Mouse (Mus musculus): ENCODE measurements at regions not wholly inside any gene's neighbourhood (a gene's known extent, or its start where the extent isn't known, plus 50 kb on each side); places are given as distances from the start of the nearest gene placed in this dataset.

- Histone ChIP-seq H3K4me3 (ENCODE audit: insufficient read depth in 1 of 2, low read depth in 1 of 2, low read length in 2 of 2, poor library complexity in 1 of 2, severe bottlenecking in 1 of 2) (no peak overlapping the region), H3K27ac (ENCODE audit: insufficient read depth, low read depth, low read length, poor library complexity, severe bottlenecking) (no peak overlapping the region), H3K9me3 (ENCODE audit: control insufficient read depth, insufficient read depth, low read depth, low read length) (no peaks in the 10 kb centered on the region), H3K4me1 (ENCODE audit: control insufficient read depth in 2 of 2, insufficient read depth in 2 of 2, low read length in 2 of 2, poor library complexity in 1 of 2) (no peaks in the 10 kb centered on the region), H3K9ac (ENCODE audit: insufficient read depth, low read depth, low read length, poor library complexity, severe bottlenecking) (no peak overlapping the region), H3K36me3 (ENCODE audit: control insufficient read depth, insufficient read depth, low read length, poor library complexity, severe bottlenecking) (no peaks in the 10 kb centered on the region)
- DNase-seq (ENCODE audit: low read depth, low spot score): no peak
- in situ Hi-C loops (cut with MboI; ENCODE audit: low sequenced_read_pairs in 2 of 2, unreplicated experiment in 2 of 2): no loop called here
- TF ChIP-seq MAFK (IDR thresholded peaks at IDR 0.05; ENCODE audit: insufficient read depth, low read depth, low read length) (no peak), HCFC1 (IDR thresholded peaks at IDR 0.05; ENCODE audit: borderline replicate concordance, insufficient read depth, low read length) (no peak), ZC3H11A (IDR thresholded peaks at IDR 0.05; ENCODE audit: borderline replicate concordance, low read depth, low read length) (no peak), CHD2 (IDR thresholded peaks at IDR 0.05; ENCODE audit: low read depth, low read length) (no peak), ZNF384 (IDR thresholded peaks at IDR 0.05; ENCODE audit: low read depth, low read length) (no peak)
Observed at GRCm38 (mm10) chr15:13359026-13359425, 185.6 kb upstream of the Cdh6 start.

DNA sequence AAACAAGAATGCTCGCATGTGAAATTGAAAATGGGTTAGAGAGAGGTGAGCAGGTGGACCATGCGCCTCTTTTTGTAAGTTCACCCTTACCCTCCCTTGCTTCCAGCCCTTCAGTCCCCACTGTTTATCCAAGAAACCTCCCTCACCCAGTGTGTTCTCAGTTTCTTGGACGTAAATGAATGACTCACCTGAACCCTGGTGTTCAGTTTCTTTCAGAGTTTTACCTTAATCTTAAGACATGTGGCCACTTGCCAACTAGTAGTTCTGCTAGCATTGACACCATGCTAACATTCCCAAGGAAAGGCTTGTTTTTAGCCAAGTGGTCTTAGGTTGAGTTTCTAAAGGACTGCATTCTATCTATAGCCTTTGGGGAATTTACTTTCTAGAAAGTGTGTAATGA is 176.8 kb upstream of the Cdh6 start:
- Histone ChIP-seq H3K9ac (ENCODE audit: insufficient read depth, low read depth, low read length, poor library complexity, severe bottlenecking) (no peak overlapping the region), H3K27ac (ENCODE audit: insufficient read depth, low read depth, low read length, poor library complexity, severe bottlenecking) (no peak overlapping the region), H3K4me1 (ENCODE audit: control insufficient read depth in 2 of 2, insufficient read depth in 2 of 2, low read length in 2 of 2, poor library complexity in 1 of 2) (no peaks in the 10 kb centered on the region), H3K9me3 (ENCODE audit: control insufficient read depth, insufficient read depth, low read depth, low read length) (no peaks in the 10 kb centered on the region), H3K4me3 (ENCODE audit: insufficient read depth in 1 of 2, low read depth in 1 of 2, low read length in 2 of 2, poor library complexity in 1 of 2, severe bottlenecking in 1 of 2) (no peak overlapping the region), H3K36me3 (ENCODE audit: control insufficient read depth, insufficient read depth, low read length, poor library complexity, severe bottlenecking) (no peaks in the 10 kb centered on the region)
- DNase-seq (ENCODE audit: low read depth, low spot score): no peak
- TF ChIP-seq ZNF384 (IDR thresholded peaks at IDR 0.05; ENCODE audit: low read depth, low read length) (no peak), CHD2 (IDR thresholded peaks at IDR 0.05; ENCODE audit: low read depth, low read length) (no peak), ZC3H11A (IDR thresholded peaks at IDR 0.05; ENCODE audit: borderline replicate concordance, low read depth, low read length) (no peak), MAFK (IDR thresholded peaks at IDR 0.05; ENCODE audit: insufficient read depth, low read depth, low read length) (no peak), HCFC1 (IDR thresholded peaks at IDR 0.05; ENCODE audit: borderline replicate concordance, insufficient read depth, low read length) (no peak)
- in situ Hi-C loops (cut with MboI; ENCODE audit: low sequenced_read_pairs in 2 of 2, unreplicated experiment in 2 of 2): no loop called here

DNA sequence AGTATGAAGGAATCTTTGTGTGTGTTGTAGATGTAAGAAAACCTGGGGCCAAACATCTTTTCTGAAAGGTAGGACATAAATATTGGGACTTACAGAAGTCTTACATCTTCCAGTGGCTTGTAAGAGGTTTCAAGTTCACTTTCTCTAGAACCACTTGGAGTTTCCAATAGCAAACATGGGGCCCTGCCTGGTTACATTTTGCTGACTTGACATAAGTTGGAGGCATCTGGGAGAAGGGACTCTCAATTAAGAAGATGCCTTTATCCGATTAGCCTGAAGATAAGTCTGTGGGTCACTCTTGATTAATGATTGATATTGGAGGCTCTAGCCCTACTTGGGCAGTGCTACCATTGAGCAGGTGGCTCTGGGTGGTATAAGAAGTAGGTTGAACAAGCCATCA is 162.9 kb upstream of the Cdh6 start:
- Histone ChIP-seq H3K4me3 (ENCODE audit: insufficient read depth in 1 of 2, low read depth in 1 of 2, low read length in 2 of 2, poor library complexity in 1 of 2, severe bottlenecking in 1 of 2) (no peak overlapping the region), H3K4me1 (ENCODE audit: control insufficient read depth in 2 of 2, insufficient read depth in 2 of 2, low read length in 2 of 2, poor library complexity in 1 of 2) (no peaks in the 10 kb centered on the region), H3K9ac (ENCODE audit: insufficient read depth, low read depth, low read length, poor library complexity, severe bottlenecking) (no peak overlapping the region), H3K36me3 (ENCODE audit: control insufficient read depth, insufficient read depth, low read length, poor library complexity, severe bottlenecking) (no peaks in the 10 kb centered on the region), H3K9me3 (ENCODE audit: control insufficient read depth, insufficient read depth, low read depth, low read length) (no peaks in the 10 kb centered on the region), H3K27ac (ENCODE audit: insufficient read depth, low read depth, low read length, poor library complexity, severe bottlenecking) (no peak overlapping the region)
- in situ Hi-C loops (cut with MboI; ENCODE audit: low sequenced_read_pairs in 2 of 2, unreplicated experiment in 2 of 2): no loop called here
- no peak for DNase-seq (ENCODE audit: low read depth, low spot score)
- TF ChIP-seq ZC3H11A (IDR thresholded peaks at IDR 0.05; ENCODE audit: borderline replicate concordance, low read depth, low read length) (no peak), MAFK (IDR thresholded peaks at IDR 0.05; ENCODE audit: insufficient read depth, low read depth, low read length) (peak; percentile 53; the same call in 1 of the 2 replicates)

DNA sequence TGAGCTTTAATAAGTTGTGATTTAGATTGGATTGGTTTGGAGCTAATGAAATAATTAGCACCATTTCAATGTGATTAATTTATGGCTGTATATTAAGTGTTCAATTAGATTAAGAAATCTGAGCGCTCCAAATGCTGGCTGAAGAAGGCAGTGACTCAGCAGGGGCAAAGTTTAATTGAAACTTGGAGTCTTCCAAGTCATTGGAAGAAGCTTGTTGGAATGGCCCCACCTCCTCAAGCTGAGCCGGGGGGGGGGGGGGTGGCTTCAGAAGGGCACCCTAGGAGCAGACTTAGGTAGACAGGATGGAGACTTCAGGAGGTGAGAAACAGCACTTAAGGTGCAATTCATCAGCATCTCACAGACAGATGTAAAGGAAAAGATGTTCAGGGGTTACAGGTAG is 151.0 kb upstream of the Cdh6 start:
- Histone ChIP-seq H3K36me3 (ENCODE audit: control insufficient read depth, insufficient read depth, low read length, poor library complexity, severe bottlenecking) (no peaks in the 10 kb centered on the region), H3K4me1 (ENCODE audit: control insufficient read depth in 2 of 2, insufficient read depth in 2 of 2, low read length in 2 of 2, poor library complexity in 1 of 2) (no peaks in the 10 kb centered on the region)
- in situ Hi-C loops (cut with MboI; ENCODE audit: low sequenced_read_pairs in 2 of 2, unreplicated experiment in 2 of 2): no loop called here

More for the DNA sequence above, 151.0 kb upstream of the Cdh6 start:
- no peak for DNase-seq (ENCODE audit: low read depth, low spot score)
- H3K9ac ChIP-seq (ENCODE audit: insufficient read depth, low read depth, low read length, poor library complexity, severe bottlenecking): no peak overlapping the region
- H3K4me3 ChIP-seq (ENCODE audit: insufficient read depth in 1 of 2, low read depth in 1 of 2, low read length in 2 of 2, poor library complexity in 1 of 2, severe bottlenecking in 1 of 2): no peak overlapping the region
- H3K9me3 ChIP-seq (ENCODE audit: control insufficient read depth, insufficient read depth, low read depth, low read length): no peaks in the 10 kb centered on the region
- no peak overlapping the region for H3K27ac ChIP-seq (ENCODE audit: insufficient read depth, low read depth, low read length, poor library complexity, severe bottlenecking)
- no peak for TF ChIP-seq CHD2 (IDR thresholded peaks at IDR 0.05; ENCODE audit: low read depth, low read length)
- no peak for TF ChIP-seq MAFK (IDR thresholded peaks at IDR 0.05; ENCODE audit: insufficient read depth, low read depth, low read length)
- TF ChIP-seq ZNF384 (IDR thresholded peaks at IDR 0.05; ENCODE audit: low read depth, low read length): no peak
- no peak for TF ChIP-seq HCFC1 (IDR thresholded peaks at IDR 0.05; ENCODE audit: borderline replicate concordance, insufficient read depth, low read length)
- TF ChIP-seq ZC3H11A (IDR thresholded peaks at IDR 0.05; ENCODE audit: borderline replicate concordance, low read depth, low read length): no peak
